Mouse (Mus musculus) yolk sac, embryonic 10.5 days (tissue): ENCODE measurements around the gene Slc35e4.
"Not testable (repeated sequence)": the region's sequence is repeated elsewhere in the genome, so short reads cannot be mapped to it uniquely, and the experiment has no call there.

Experiments
- DNase-seq: peaks from one replicate; pipeline ENCODE4 v3.0.0-alpha.2; 2017; ENCODE audit warnings: low spot score

Slc35e4 gene

DNA sequence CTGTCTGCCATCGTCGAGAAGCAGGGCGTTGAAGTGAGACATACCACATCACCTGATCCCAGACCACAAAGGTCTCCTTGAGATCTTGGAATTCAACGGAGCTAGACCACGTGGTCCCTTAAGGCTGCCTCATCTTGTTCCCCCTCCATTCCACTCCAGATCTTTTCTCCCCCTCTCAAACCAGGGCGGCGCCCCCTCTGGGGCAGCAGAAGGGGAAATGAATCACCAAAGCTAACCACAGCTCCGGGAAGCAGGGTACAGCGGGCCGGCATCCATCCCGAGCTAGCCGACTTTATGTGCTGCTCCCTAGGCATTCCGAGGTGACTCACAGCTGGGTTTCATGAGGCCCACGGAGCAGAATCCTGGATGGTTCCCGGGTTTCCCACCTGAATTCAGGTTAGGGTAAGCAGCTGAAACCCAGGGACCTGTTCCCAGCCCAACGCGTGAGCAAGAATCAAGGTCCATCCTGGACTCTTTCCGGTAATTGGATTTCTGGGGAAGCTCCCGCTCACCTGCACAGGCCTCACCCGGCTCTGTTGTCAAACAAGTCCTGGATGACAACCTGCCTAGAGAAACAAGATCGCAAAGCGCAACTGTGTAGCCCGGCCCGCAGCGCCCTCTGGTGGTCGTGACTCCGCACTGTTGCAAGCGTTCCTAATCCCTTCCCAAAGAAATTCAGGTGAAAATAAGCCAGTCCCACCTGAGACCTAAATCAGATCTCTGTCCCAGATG lies at the start of gene Slc35e4:
Gene Slc35e4, minus strand, starts transcription at position 556 of the 732 bp plus-strand sequence.
- DNase-seq = peak; percentile 72

DNA sequence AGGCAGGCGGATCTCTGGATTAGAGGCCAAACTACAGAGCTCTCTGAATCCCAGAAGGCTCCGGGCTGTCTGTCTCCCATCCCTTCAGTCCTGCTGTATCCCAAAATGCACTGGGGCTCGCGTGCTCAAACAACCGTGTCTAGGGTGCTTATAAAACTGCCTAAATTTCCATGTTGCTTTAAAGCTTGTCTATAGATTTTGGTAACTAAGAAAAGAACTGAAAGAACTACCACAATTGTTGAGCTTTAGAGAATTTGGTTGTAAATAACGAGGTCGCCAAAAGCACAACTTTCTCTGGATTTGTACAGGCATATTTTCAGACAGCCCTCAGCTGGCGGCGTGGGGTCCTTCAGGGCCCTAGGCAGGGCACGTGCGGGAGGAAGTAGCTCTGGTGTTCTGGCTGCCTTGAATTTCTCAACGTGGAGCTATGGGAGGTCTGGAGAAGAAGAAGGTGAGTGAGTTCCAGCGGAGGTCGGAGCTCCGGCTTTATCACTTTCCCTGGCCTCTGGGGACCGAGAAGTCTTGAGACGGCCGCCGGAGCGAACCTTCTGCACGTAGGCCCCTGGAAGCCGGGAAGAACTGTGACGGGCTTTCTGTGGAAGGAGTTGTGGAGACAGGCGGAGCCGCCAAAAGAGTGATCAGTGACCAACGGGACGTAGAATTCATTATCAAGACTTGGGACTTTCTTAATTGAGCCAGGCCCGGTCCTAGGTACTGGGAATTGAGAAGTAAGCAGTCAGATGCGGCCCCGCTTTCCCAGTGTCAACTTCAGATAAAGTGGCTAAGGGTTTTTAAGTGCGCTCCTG lies 49.3 kb upstream of the Slc35e4 start, which contains the start of gene Pes1:
Gene Pes1, plus strand, starts transcription at position 366 of the 806 bp plus-strand sequence.
- peak; percentile 93 for DNase-seq

DNA sequence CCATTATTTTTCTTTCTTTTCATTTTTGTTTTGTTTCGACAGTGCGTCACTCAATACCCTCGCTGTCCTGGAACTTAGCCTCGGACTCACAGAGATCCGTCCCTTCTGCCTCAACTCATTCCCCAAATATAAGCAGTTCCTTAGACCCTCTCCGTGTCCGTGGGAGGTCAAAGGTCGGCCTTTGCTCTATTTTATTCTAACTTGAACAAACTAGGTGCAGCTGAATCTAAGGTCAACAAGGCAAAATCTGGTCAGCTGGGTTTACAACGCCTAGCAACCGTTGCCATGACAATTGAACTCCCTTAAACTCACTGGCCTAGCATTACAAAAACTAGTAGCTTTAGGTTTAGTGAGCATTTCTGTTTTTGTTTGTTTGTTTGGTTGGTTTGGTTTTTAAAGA lies 48.7 kb upstream of the Slc35e4 start:
- no peak for DNase-seq

DNA sequence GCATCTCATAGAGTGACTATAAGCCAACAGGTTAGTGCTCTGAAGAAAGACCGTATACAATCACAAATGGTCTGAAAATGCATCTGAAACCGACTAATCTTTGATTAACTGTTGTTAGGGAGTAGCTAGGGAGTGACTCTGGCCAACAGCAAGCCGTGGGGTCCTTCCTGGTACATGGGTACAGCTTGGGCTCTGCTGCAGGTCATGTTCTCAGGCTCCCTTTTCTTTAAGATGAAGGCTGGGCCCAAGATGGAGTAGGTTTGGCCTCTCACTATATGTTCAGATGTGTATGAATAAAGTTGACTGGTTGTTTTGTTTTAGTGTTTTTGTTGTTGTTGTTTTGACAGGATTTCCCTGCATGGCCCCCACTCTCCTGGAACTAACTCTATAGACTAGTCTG lies 47.3 kb upstream of the Slc35e4 start:
- no peak for DNase-seq

DNA sequence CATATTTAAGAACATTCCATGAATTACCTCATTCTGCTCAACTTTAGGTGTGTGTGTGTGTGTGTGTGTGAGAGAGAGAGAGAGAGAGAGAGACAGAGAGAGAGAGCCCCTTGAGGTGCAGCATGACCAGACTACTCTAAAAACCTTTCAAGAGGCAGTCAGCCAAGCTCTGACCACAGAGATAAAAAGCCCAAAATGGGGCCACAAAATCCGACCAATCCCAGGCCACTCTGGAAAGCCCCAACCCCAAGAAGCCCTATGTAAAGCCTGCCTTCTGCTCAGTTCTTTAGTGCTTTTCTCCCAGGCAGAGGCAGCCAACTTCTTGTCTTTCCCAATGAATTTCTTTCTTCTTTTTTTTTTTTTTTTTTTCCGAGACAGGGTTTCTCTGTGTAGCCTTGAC lies 46.4 kb upstream of the Slc35e4 start:
- no peak for DNase-seq

DNA sequence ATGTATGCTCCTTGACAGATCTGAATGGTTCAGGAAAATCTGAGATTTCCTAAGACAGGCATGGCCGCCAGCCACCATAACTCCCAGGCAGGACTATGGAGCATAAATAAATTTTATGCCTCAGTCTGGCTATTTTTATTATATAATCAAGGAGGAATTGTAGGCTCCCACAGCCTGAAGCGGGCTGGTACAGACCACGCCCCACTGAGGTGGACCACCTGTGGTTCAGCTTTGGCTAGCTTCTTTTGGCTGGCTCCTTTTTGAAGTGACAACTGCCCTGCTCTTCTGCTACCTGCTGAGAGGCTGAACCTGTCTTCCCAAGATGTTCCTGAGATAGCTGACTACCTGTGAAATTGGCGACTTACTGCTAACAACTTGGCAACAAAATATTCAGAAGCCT lies 40.9 kb upstream of the Slc35e4 start:
- not testable (repeated sequence) for DNase-seq

DNA sequence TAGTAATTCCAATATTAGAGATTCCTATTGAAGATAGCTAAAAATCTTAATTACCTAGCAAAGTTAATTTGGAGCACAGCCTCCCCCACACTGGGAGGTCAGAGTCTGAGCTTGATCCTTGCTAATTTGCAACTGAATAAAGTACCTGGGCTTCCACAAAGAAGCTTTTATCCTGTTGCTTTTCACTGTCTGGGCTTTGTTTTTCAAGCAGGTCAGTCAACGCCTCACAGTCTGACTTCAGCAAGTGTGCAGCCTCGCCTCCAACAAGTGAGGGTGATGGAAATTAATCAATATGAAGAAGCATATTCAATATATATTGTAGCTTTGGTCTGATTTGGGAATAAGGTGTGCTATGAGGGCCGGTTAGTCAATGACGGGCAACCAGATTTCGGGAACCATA lies 40.4 kb upstream of the Slc35e4 start:
- not testable (repeated sequence) for DNase-seq

DNA sequence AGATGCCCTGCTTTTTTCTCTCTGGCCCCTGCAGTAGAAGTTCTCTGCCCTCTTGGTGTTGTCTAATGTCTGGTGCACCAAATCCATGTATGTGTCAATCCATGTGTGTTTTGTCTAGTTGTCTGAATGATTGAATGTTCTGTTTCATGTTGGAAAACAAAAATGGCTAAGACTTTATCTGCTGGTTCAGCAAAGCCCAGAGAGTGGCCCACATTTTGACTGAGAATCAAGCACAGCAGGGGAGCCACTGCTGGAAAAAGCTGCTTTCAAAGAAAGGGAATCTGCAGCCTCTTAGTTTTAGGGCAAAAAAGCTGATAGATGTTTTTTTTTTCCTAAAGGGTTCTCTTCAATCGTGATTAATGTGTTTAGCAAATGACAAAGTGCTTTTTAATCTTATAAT lies 31.9 kb upstream of the Slc35e4 start:
- no peak for DNase-seq

DNA sequence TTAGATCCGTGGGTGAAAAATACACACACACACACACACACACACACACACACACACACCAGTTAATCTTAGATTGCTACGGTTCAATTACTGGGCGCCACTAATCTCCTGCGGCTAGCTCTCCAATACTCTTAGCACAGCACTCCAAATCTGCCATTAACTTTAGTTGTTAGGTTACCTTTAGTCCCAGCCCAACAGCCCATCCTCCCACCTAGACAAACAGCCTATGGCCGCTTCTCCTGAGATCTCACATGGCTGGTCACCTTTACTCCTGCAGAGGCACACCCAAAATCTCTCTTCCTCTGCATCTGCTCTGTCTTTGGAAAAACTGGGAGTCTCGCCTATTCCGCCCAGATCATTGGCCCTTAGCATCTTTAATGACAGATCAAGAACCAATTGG lies 26.9 kb upstream of the Slc35e4 start:
- DNase-seq = no peak

DNA sequence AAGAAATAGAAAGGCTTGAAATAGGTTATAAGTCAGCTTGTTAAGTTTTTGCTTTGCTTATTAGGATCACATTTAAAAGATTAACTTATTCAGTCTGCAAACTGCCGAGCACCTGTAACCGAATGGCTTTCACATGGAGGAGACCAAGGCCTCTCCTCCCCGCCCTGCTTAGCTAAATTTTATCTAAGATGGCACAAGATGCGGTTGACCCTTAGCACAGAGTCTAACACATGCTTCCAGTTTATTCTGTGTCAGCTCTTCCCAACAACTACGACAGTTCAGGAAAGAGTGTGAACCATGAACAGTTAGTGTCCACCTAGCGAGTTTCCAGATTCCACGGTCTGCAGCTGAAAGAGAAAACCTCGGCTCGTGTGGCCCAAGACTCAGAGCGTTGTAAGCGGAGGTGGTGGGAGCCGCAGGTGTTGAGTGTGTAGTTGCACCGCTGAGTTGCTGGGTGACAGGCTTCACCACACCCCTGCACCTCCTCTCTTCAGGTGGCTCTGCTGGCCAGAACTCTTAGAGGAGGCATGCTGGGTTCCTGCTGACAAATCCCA lies 22.9 kb upstream of the Slc35e4 start:
- peak; percentile 56 for DNase-seq

DNA sequence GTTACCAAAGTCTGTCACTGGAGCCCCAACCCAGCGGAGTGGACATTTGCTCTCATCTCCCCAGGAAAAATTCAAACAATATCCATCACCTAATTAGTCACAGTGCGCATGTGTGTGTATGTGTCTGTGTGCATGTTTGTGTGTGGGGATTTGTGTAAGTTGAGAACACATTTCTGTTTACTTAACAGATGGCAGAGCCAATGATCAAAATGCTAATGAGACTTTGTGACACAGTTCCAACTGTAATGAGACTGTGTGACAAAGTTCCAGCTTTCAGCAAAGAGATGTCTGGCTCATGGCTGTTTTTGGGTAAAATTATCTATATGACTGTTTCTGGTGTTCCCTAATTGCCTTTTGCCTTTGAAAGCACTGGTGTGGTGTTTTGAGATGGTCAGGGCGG lies 21.9 kb upstream of the Slc35e4 start:
- DNase-seq = no peak

DNA sequence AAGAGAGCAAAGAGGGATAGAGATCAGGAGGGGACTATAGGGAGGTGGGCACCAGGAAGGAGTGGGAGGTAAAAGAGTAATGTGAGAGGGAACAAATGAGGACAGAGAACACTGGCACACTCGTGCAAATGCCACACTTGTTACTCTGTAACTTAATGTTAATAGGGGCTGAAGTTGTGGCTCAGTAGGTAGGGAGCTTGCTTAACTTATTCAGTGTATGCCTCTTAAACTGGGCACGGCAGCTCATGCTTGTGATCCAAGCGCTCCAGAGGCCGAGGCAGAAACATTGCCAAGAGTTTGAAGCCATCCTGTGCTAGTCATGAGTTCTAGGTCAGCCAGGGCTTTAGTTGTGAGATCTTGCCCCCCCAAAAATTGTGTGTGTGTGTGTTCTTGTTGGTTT lies 20.7 kb upstream of the Slc35e4 start:
- no peak for DNase-seq

DNA sequence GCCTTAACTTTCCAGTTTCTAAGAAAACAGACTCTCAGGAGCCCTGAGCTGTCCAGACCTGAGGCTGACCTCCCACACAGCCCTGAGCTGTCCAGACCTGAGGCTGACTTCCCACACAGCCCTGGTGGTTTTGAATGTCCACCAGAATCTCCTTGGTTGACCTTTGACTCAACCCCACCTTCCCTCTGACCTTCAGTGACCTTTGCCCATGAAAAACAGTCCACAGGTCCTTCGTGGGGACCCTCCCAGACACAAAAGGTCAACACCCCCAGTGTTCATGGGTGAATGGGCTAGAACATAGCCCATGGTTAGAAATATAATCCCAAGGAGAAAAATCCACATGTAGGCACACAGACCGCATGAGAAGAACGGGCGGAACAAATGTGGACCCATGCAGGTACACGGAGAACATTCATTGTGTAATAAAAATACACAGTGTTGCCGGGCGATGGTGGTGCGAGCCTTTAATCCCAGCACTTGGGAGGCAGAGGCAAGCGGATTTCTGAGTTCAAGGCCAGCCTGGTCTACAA lies 19.4 kb upstream of the Slc35e4 start:
- DNase-seq = peak; percentile 51

DNA sequence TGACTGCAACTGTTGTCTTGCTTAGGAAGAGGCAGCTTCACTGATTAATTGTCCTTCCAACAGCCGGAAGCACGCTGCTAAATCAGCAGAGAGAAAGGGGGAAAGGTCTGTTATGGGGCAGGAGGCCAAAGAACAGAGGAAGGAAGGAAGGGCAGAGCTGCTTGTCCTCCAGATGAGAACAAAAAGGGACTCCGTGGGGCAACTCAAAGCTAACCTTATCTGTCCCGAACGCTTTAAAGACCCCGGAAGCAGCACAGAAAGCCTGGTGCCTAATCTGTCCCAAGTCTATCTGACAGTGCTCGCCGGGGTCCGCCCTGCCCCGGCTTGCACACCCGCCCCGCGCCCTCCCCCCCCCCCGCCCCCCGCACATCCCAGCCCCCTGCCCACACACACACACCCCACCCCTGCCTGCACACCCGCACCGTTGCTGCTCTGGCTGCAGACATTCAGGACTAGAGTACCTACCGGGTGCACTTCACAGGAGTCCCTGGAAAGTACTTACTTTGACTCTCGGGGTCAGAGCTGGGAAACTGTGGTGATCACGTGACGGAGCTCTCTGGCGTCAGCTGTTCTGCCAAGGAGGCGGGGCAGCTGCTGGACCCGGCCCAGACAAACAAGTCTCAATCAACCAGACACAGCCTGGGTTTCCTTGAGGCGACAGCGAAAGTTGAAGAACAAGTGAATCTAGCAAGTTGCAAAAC lies 17.2 kb upstream of the Slc35e4 start, which contains the start of gene Tcn2:
Gene Tcn2, minus strand, starts transcription at position 649 of the 701 bp plus-strand sequence.
- peak; percentile 92 for DNase-seq

DNA sequence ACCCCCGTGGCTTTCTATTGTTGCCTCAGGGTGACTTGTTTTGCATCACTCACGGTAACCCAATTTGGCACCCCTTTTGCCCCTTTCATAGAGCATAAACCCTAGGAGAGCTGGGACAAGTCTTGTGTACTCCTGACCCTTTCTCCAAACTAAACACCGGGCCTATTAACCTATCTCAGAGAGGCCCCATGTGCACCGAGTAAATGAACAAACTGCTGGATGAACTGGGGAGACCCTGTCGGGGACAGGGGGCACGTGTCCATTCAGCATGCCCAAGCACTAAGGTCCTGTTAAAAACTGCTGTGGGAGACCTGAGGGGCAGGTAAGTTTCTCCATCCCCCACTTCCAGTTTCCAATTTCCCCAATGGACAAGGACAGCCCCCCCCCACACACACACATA lies 16.5 kb upstream of the Slc35e4 start:
- no peak for DNase-seq

DNA sequence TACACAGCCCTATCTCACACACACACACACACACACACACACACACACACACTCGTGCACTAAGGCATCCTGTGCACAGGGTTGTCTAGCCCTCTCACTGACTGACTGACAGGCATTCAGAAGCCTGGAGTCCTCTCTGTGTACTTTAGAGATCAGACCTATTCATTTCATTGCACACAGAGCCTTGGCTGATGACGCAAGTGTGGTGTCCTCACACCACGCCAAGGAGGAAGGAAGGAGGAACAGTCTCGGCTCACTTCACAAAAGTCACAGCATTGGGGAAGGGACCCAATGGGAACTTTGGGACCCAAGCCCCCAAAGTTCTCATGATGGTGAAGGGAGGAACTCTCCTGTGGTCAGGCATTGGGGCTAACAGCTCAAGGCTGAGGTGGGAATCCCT lies 15.6 kb upstream of the Slc35e4 start:
- no peak for DNase-seq

DNA sequence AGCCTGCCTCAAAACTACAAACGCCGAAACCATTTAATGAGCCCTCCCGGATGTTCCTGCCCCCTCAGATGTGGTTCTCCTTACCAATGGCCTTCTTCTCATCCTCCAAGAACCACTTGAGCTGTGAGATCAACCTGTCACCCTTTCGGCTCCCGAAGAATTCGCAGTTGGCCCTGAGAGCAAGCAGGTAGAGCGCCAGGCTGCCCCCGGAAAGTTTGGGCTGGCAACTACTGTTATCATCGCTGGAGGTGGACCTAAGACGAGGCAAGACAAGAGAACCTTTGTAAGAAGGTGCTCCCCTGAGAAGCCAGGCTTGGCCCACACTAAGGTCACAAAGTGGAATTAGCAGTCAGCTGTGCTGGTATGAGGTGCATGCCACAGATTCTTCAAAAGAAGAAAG lies 11.5 kb upstream of the Slc35e4 start:
- no peak for DNase-seq

DNA sequence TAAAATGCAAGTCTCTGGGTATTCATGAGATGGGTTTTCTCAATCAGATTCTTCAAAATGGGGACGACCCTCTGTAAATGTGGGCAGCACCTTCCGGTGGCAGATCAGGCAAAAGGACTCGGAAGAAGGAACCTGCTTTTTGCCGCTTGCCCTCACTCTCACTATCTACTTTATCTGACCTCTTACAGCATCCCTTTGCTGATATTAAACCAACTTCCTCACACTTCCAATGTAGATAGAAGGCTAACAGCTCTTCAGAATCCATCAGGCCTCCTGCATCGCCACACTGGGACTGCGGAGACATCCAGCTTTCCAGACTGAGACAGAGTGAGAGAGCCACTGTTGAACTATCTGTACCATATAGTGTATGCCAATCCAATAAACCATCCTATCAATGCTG lies 8.3 kb upstream of the Slc35e4 start:
- no peak for DNase-seq

DNA sequence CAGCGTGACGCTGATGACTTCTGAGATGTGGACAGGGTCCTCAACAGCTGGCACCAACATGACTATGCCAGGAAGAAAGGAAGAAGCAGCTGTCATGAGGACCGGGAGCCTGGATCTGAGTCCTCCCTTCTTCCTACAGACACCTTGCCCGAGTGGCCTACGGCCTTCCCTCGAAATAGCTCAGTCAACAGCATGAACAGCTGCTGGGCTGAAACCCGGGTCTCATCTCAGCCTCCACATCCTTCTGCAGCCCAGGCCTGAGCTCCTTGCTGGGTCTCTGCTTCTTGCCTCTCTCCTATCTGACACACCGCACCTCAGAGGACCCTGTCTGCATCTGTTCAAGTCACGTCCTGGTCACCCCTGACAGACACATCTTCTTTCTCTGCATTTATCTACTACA lies 7.7 kb upstream of the Slc35e4 start:
- DNase-seq = no peak

DNA sequence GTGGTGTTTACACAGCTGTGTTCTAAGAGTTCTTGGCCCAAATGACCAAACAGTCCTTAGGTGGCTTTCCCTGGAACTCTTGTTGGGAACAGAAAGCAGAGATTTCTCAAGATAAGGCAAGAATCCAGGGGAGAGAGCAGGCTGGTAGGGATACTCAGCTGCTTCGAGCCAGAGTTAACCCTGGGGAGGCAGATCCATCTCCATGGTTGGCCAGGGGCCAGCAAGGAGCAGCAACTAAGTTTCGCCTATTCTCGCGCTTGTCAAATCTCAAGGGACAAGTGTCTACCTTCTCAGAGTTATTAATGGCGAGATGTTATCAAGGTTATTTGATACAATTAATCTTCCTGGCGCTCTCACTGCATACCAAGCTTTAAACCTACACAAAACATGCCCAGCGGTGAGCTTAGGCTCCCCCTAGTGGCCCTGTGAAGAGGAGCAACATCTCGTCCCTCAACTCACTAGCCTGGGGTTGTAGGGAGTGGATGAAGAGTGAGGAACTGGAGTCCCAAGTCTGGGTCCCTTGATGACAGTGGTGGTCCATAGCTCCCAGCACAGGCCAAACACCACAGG lies 6.9 kb upstream of the Slc35e4 start:
- DNase-seq = no peak

DNA sequence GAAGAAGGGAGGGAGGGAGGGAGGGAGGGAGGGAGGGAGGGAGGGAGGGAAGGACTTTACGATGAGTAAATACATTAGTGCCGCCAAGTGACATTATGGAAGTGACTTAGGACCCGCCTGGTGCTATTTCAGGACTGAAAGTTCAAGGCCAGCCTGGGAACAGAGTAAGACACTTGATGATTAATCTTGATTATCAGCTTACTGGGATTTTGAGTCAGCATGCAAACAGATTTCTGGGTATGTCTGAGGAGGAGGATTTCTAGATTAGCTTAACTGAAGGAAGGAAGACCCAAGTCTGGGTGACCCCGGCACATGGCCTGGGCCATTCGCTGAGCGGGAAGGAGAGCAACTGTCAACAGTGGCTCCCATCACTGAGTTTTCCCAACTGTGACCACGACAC lies 6.0 kb upstream of the Slc35e4 start:
- no peak for DNase-seq

DNA sequence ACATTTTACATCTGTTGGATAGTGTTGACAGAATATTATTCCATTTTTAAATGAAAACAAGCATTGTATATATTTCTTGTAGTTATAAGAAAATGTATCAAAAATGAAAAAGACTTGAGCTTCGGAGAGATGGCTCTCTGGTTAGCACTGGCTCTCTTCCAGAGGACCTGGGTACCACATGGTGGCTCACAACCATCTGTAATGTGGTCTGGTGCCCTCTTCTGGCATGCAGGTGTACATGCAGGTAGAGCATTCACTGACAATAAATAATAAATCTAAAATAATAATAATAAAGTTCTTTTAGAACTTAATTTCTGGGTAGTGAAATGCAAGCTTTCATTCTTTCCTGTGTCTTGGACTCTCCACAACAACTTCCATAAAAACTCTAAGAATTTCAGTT lies 4.3 kb upstream of the Slc35e4 start:
- no peak for DNase-seq
